Mouse (Mus musculus) limb, embryonic 12.5 days (tissue): ENCODE measurements around the gene Gm20388. TPM values are rescaled to one million over a fixed set of nuclear protein-coding genes. Genes with fewer than 3 reads are reported as not detected.

ENCODE experiments used
- ATAC-seq: fragments of 200-750 bp; cut with Nextera tagmentation; 2 replicates; pipeline ENCODE4 v1.8.0; 2017; ENCODE audit warnings: low read depth, moderate TSS enrichment; ENCODE audit not compliant: insufficient number of reproducible peaks, insufficient read depth, low FRiP score, low TSS enrichment
- H3K27ac ChIP-seq: fragments of 300-500 bp; sonication (generic); 2 replicates; pipeline ENCODE4 v1.5.1; 2016; ENCODE audit warnings: mild to moderate bottlenecking, moderate library complexity
- H3K27me3 ChIP-seq: fragments of 300-500 bp; sonication (generic); 2 replicates; pipeline ENCODE4 v1.6.1; 2016; ENCODE audit warnings: mild to moderate bottlenecking, moderate library complexity
- H3K36me3 ChIP-seq: fragments of 300-500 bp; sonication (generic); 2 replicates; pipeline ENCODE4 v1.6.1; 2016; ENCODE audit warnings: mild to moderate bottlenecking, moderate library complexity
- H3K4me1 ChIP-seq: fragments of 300-500 bp; sonication (generic); replicated peaks from 2 replicates; pipeline ENCODE4 v1.6.1; 2016
- H3K4me2 ChIP-seq: fragments of 300-500 bp; sonication (generic); 2 replicates; pipeline ENCODE4 v1.6.1; 2016; ENCODE audit warnings: mild to moderate bottlenecking, moderate library complexity
- H3K4me3 ChIP-seq: fragments of 300-500 bp; sonication (generic); replicated peaks from 2 replicates; pipeline ENCODE4 v1.5.1; 2016; ENCODE audit warnings: mild to moderate bottlenecking
- H3K9ac ChIP-seq: fragments of 300-500 bp; sonication (generic); replicated peaks from 2 replicates; pipeline ENCODE4 v1.6.1; 2016; ENCODE audit warnings: mild to moderate bottlenecking, moderate library complexity
- H3K9me3 ChIP-seq: fragments of 300-500 bp; sonication (generic); 2 replicates; pipeline ENCODE4 v1.6.1; 2016; ENCODE audit warnings: mild to moderate bottlenecking, moderate library complexity
- WGBS: fragments of 180-500 bp; shearing (Covaris S2); methylation state at CpG from one replicate; pipeline ENCODE4 v1.1.7; 2016; 5-methylcytosine and 5-hydroxymethylcytosine counted together
- polyA plus RNA-seq: library from polyadenylated mRNA; unstranded; fragments of >200 nt; fragmentation: Nextera tagmentation; extraction: Ambion mirVana; gene quantifications from 2 replicates; pipeline ENCODE4 v1.2.1, GENCODE M21; 2016

Gene Gm20388
- polyA plus RNA-seq, 1 experiment from 2014 or later = not detected

DNA sequence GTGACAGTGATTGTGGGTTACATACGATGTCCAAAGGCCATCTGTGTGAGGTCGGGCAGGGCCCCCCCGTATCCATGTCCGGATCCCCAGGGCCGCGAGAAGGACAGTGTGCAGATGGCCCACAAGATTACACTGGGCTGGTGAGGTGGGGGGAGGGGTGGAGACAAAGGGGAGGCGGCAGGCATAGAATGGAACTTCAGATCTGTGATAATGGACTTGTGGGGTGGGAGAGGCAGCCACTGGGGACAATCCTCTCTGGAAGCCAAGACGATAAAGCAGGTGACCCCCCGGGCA, 425.4 kb downstream of the Gm20388 start:
- Histone ChIP-seq H3K9me3 (no peaks in the 10 kb centered on the region), H3K27me3 (no peaks in the 10 kb centered on the region), H3K4me3 (no peak overlapping the region), H3K27ac (peak overlapping the region; percentile 86), H3K36me3 (no peaks in the 10 kb centered on the region; the same call in 1 of the 2 replicates), H3K4me1 (peaks cover 53% of the 10 kb centered on the region), H3K9ac (no peak overlapping the region), H3K4me2 (peak overlapping the region; percentile 45)
- WGBS = 4% methylated on average over 9 of the region's 9 CpGs
- ATAC-seq = peak; percentile 26; the same call in 1 of the 2 replicates

DNA sequence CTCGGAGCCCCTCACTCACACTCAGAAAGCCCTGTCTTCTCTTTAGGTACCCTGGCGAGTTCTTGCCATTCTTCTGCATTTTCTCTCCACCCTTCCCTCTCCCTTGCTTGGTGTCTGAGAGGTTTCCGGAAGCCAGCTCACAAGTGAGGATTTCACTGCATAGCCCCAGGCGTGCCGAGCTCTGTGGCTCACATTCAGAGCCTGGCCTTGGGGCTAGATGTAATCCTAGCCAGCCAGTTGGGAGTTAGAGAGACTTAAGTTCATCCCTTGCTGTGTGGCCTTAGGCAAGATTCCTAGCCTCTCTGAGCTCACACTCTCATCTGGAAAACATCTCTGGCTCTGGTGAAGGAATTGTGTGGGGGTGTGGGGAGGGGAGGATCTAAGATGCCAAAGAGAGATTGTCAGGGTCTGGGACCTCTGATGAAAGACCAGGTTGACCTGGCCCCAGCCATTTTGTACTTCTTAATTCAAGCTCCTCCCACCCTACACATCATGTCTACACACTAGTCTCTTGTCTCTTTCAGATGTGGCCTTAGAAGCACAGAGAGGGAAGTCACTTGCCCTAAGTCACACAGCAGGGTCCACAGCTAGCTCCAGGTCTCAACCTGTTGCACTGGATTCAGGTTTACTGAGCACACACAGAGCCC, 426.4 kb downstream of the Gm20388 start:
- 39% methylated on average over 5 of the region's 5 CpGs for WGBS
- Histone ChIP-seq H3K4me3 (no peak overlapping the region), H3K27me3 (no peaks in the 10 kb centered on the region), H3K9me3 (no peaks in the 10 kb centered on the region), H3K4me2 (no peak overlapping the region), H3K27ac (no peak overlapping the region), H3K36me3 (no peaks in the 10 kb centered on the region; the same call in 1 of the 2 replicates), H3K4me1 (peaks cover 52% of the 10 kb centered on the region), H3K9ac (no peak overlapping the region)
- no peak for ATAC-seq

DNA sequence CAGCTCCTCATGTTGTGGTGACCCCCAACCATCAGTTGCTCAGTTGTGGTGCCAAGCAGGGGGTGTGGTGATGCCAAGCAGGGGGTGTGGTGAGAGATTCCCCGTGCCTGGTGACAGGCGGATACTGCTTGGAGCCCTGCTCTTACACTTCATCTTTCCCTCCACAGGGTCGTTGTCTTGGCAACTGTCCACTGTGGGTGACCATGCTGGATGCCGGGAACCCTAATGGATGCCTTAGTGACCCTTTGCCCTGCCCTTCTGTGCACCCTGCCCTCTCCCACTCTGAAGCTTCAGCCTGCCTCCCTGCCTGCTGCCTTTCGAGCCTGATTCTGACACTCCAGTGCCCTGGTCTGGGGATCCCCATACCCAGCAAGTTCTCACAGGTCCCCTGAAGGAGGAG, 427.0 kb downstream of the Gm20388 start:
- Histone ChIP-seq H3K27me3 (no peaks in the 10 kb centered on the region), H3K4me1 (peaks cover 52% of the 10 kb centered on the region), H3K36me3 (no peaks in the 10 kb centered on the region; the same call in 1 of the 2 replicates), H3K4me2 (no peak overlapping the region), H3K9ac (no peak overlapping the region), H3K27ac (no peak overlapping the region), H3K4me3 (no peak overlapping the region), H3K9me3 (no peaks in the 10 kb centered on the region)
- WGBS = 62% methylated on average over 5 of the region's 5 CpGs
- no peak for ATAC-seq

DNA sequence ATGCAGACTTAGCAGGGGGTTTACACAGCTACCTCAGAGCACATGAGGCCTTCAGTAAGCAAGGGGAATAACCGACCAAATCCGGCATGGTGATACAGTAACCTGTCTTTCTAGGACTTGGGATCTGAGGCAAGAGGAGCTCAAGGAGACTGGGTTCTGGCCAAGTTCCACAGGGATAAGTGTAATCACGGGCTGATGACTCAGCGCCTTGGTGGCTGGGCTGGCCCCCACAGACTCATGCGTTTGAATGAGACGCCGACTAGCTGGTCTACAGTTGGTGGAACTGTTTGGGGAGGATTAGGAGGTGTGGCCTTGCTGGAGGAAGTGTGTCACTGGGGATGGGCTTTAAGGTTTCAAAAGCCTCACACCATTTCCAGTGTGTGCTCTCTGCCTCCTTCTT, 428.0 kb downstream of the Gm20388 start:
- Histone ChIP-seq H3K27ac (no peak overlapping the region), H3K4me1 (peaks cover 57% of the 10 kb centered on the region), H3K27me3 (no peaks in the 10 kb centered on the region), H3K4me3 (no peak overlapping the region), H3K9ac (no peak overlapping the region), H3K4me2 (no peak overlapping the region), H3K36me3 (no peaks in the 10 kb centered on the region; the same call in 1 of the 2 replicates), H3K9me3 (no peaks in the 10 kb centered on the region)
- no peak for ATAC-seq
- 90% methylated on average over 7 of the region's 7 CpGs for WGBS

DNA sequence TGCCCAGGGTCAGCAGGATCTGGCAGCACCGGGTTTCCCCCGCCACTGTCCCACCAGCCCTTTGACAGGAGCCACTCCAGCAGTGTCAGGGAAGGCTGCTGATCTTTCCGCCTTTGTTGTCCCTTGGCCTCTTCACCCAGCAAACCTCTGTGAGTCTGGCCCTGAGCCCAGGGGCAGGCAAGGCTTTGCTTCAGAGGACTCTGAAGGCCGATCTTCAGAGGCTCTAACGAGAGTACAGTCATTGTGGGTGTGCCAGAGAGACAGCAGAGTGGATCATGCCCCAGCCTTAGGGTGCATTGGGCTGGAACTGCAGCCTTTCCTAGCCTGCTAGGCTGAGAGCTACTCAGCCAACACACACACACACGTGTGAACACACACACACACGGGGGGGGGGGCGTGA, 429.1 kb downstream of the Gm20388 start:
- no peaks in the 10 kb centered on the region for H3K27me3 ChIP-seq
- no peak for ATAC-seq
- no peak overlapping the region for H3K4me2 ChIP-seq
- no peak overlapping the region for H3K4me3 ChIP-seq
- H3K9ac ChIP-seq = no peak overlapping the region
- H3K36me3 ChIP-seq = no peaks in the 10 kb centered on the region; the same call in 1 of the 2 replicates
- H3K4me1 ChIP-seq = peaks cover 59% of the 10 kb centered on the region
- 70% methylated on average over 7 of the region's 8 CpGs for WGBS
- no peaks in the 10 kb centered on the region for H3K9me3 ChIP-seq
- H3K27ac ChIP-seq = no peak overlapping the region

DNA sequence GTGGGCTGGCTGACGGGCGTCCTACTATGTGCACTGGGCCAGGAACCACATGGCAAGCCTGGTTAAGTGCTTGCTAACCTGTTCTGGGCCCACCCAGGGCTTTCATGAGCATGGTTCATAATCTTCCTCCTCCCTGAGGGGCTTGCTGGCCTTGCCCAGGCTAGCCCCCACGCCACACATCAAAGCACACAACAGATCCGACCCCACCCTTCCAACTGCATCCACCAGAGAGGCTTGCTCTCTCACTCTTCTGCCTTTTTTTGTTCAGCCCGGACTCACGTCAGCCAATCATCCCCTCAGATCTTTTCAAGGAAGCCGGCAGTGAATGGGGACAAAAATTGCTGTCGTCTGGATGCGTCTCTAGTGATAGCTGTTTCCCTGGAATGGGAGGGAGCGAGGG, 430.5 kb downstream of the Gm20388 start:
- Histone ChIP-seq H3K4me3 (no peak overlapping the region), H3K4me2 (no peak overlapping the region), H3K9me3 (no peaks in the 10 kb centered on the region), H3K36me3 (no peaks in the 10 kb centered on the region; the same call in 1 of the 2 replicates), H3K9ac (0 out of 2 replicates have a peak overlapping the region, but pooled peaks have one; percentile 4), H3K27me3 (no peaks in the 10 kb centered on the region), H3K27ac (no peak overlapping the region), H3K4me1 (peaks cover 55% of the 10 kb centered on the region)
- 80% methylated on average over 10 of the region's 10 CpGs for WGBS
- no peak for ATAC-seq

DNA sequence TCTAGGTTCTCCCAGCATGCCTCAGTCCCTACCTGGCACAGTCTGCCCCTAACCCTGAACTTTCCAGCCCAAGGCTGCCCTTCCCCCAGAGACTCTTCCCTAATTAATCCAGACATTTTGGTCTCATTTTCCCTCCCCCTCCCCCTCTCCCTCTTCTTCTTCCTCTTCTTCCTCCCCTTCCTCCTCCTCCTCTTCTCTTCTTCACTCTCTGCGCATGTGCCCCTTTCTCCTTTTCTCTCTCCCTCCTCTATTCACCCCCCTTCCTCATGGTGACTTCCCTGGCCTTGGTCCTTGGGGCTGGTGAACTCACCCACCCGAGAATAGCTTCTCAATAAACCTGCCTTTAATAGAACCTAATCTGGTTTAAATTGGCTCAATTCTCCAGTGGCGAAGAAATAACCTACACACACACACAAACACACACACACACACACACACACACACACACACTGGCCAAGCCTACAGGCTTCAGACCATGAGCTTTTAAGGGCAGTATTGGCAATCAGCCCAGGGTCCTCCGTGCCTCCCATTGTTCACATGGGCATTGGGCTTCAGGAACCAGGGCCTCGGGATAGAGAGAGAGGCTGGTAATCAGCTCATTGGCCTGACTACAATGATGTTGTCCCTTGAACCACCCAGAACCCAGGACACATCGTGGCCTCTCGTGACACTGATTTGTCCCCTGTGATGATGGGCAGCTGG, 432.4 kb downstream of the Gm20388 start:
- WGBS = 59% methylated on average over 7 of the region's 7 CpGs
- 0 out of 2 replicates have a peak, but pooled peaks cover 3% of the 10 kb centered on the region for H3K27me3 ChIP-seq
- H3K36me3 ChIP-seq = no peaks in the 10 kb centered on the region; the same call in 1 of the 2 replicates
- no peak overlapping the region for H3K27ac ChIP-seq
- H3K4me1 ChIP-seq = peaks cover 64% of the 10 kb centered on the region
- ATAC-seq = no peak
- no peak overlapping the region for H3K4me3 ChIP-seq
- H3K4me2 ChIP-seq = no peak overlapping the region
- no peak overlapping the region for H3K9ac ChIP-seq
- H3K9me3 ChIP-seq = no peaks in the 10 kb centered on the region

DNA sequence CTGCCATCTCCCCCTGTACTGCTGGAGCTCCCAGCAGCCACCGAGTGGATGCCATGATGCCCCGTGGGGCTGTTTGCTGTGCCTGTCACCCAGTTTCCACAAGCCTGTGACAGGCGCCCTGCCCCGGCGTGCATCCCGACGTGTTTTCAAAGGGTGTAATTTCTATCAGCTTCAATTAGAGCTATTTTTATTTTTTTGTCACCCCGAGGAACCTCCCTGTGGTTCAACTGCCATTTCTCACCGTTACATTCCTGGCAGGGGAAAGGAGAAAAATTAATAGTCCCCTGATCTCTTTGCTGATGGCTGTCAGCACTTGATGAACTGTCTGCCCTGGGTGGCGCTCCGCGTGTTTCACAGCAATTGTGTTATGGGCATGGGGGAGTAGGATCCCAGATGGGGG, 432.9 kb downstream of the Gm20388 start:
- 80% methylated on average over 12 of the region's 12 CpGs for WGBS
- no peak overlapping the region for H3K4me3 ChIP-seq
- no peaks in the 10 kb centered on the region for H3K9me3 ChIP-seq
- H3K4me2 ChIP-seq = no peak overlapping the region
- no peak overlapping the region for H3K9ac ChIP-seq
- H3K4me1 ChIP-seq = peaks cover 70% of the 10 kb centered on the region
- no peaks in the 10 kb centered on the region; the same call in 1 of the 2 replicates for H3K36me3 ChIP-seq
- no peak for ATAC-seq
- H3K27me3 ChIP-seq = 0 out of 2 replicates have a peak, but pooled peaks cover 3% of the 10 kb centered on the region
- no peak overlapping the region for H3K27ac ChIP-seq

DNA sequence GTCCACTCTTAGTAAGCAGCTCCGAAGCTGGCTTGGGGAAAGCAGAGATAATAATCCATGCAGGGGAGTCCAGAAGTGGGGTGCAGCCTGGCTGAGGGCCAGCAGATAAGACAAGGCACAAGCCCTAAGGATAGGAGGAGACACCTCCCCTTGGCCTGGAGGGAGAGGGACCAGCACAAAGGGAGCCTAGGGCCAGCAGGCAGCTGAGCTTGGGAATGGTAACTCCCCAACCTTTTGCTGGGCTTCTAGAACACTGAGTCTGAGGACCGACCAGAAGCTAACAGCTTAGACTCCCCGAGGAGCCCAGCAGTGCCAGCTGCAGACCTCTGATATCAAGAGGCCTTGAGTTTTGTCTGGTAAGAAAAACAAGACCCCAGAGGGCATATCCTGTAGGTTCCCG, 433.5 kb downstream of the Gm20388 start:
- Histone ChIP-seq H3K4me3 (no peak overlapping the region), H3K9me3 (no peaks in the 10 kb centered on the region), H3K4me2 (no peak overlapping the region), H3K27me3 (0 out of 2 replicates have a peak, but pooled peaks cover 3% of the 10 kb centered on the region), H3K4me1 (peaks cover 76% of the 10 kb centered on the region), H3K36me3 (no peaks in the 10 kb centered on the region), H3K9ac (no peak overlapping the region; the same call in 1 of the 2 replicates), H3K27ac (peak overlapping the region; percentile 20; the same call in 1 of the 2 replicates)
- no peak for ATAC-seq
- 43% methylated on average over 4 of the region's 4 CpGs for WGBS

DNA sequence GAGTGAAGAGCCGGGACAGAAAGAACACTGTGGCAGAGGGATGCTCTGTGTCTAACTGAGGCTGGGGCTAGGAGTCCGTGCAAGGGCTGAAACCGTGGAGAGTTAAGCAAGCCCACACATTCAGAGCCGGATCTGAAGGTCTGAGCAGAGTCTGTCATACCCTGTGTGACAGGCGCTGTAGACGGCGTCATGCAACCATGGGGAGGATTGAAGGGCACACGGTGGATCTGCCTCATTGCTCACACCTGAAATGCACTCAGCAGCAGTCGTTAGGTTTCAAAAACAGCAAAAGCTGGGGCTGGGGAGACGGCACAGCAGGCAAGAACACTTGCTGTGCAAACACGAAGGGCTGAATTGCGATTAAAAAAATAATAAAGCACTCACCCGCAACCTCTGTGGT, 433.9 kb downstream of the Gm20388 start:
- Histone ChIP-seq H3K4me2 (no peak overlapping the region), H3K36me3 (no peaks in the 10 kb centered on the region), H3K9ac (no peak overlapping the region), H3K4me1 (peaks cover 79% of the 10 kb centered on the region), H3K27me3 (0 out of 2 replicates have a peak, but pooled peaks cover 3% of the 10 kb centered on the region), H3K4me3 (no peak overlapping the region), H3K27ac (peak overlapping the region; percentile 20; the same call in 1 of the 2 replicates), H3K9me3 (no peaks in the 10 kb centered on the region)
- no peak for ATAC-seq
- WGBS = 46% methylated on average over 13 of the region's 13 CpGs

DNA sequence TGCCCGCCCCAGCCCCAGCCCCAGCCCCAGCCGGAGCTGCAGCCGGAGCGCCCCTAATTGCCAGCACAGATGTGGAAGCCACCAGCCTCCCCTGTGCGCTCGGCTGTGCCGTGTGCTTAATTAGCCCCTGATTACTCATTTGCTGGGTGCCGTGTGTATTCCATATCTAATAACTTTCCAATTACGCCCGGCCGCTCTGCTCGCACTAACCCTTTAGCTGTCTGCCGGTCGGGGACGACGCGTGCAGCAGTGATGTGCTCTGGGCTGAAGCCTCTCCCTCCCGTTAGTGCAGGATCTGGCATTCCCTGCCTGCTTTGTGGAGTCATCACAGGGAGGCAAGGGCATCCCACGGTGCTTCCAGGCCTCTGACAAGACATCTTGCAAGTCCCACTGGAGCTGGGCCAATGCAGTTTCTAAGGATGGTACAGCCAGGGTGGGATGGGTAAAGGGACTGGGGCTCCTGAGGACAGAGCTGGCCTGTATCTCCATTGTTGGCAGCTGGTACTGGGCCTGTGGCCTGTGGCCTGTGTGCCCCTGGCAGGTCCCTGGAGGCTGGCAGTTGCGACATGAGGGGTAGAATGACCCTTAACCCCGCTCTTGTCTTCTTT, 437.2 kb downstream of the Gm20388 start:
- H3K4me1 ChIP-seq = peaks cover 82% of the 10 kb centered on the region
- WGBS = 37% methylated on average over 21 of the region's 21 CpGs
- H3K4me3 ChIP-seq = no peak overlapping the region
- no peaks in the 10 kb centered on the region for H3K9me3 ChIP-seq
- H3K9ac ChIP-seq = no peak overlapping the region
- 0 out of 2 replicates have a peak, but pooled peaks cover 3% of the 10 kb centered on the region for H3K27me3 ChIP-seq
- no peak for ATAC-seq
- H3K4me2 ChIP-seq = peak overlapping the region; percentile 30; the same call in 1 of the 2 replicates
- no peaks in the 10 kb centered on the region for H3K36me3 ChIP-seq
- H3K27ac ChIP-seq = peak overlapping the region; percentile 3; the same call in 1 of the 2 replicates
